Mouse (Mus musculus) cerebellum, adult 2 months (tissue): ENCODE measurements around the gene Hist1h3c.

Source experiments
- CTCF ChIP-seq: fragments of 200-500 bp; IDR thresholded peaks from 2 replicates; pipeline ENCODE4 v1.5.1; 2011; ENCODE audit warnings: low read depth, mild to moderate bottlenecking, control low read depth, low read length, moderate library complexity, borderline replicate concordance; ENCODE audit not compliant: insufficient read depth
- POLR2A ChIP-seq: fragments of 200-500 bp; IDR thresholded peaks from 2 replicates; pipeline ENCODE4 v1.6.1; 2011; ENCODE audit warnings: low read length, control low read depth, borderline replicate concordance; ENCODE audit not compliant: insufficient read depth

- no peak for TF ChIP-seq CTCF
- TF ChIP-seq POLR2A = no peak
Observed at GRCm38 (mm10) chr13:23766772-23767171, 21.4 kb upstream of the Hist1h3c start.
